Mouse (Mus musculus): ENCODE results near the gene Pycr1.
A peak's percentile ranks its signal among the peaks of the same experiment; 100 is the strongest.

Gene Pycr1

GRCm38 (mm10) chr11:120606764-120607163 lies 36.8 kb downstream of the Pycr1 start:
- no peak for DNase-seq (ENCODE audit: low spot score in 2 of 2)

- DNase-seq (ENCODE audit: low spot score in 2 of 2), result no peak
These were observed 37.9 kb downstream of the Pycr1 start for GRCm38 (mm10) chr11:120605667-120606066.

GRCm38 (mm10) chr11:120603545-120603944 lies 40.0 kb downstream of the Pycr1 start:
- DNase-seq (ENCODE audit: low spot score in 2 of 2), result no peak

GRCm38 (mm10) chr11:120600716-120601115 lies 42.9 kb downstream of the Pycr1 start:
- no peak for DNase-seq (ENCODE audit: low spot score in 2 of 2)

- DNase-seq (ENCODE audit: low spot score in 2 of 2), result no peak
These were observed 44.5 kb downstream of the Pycr1 start for GRCm38 (mm10) chr11:120598990-120599549.

- peak; percentile 92 to 93 for DNase-seq (ENCODE audit: low spot score in 2 of 2)
These were observed 45.1 kb downstream of the Pycr1 start, which contains the start of the genes Alyref and Anapc11 for GRCm38 (mm10) chr11:120598283-120598989. Alyref (minus strand) TSS chr11:120598365. Anapc11 (plus strand) TSS chr11:120598421.

GRCm38 (mm10) chr11:120597240-120598235 lies 46.0 kb downstream of the Pycr1 start:
- no peak for DNase-seq (ENCODE audit: low spot score in 2 of 2)

GRCm38 (mm10) chr11:120588531-120588930 lies 55.0 kb downstream of the Pycr1 start:
- DNase-seq (ENCODE audit: low spot score in 2 of 2), result no peak
